Mouse (Mus musculus) ovary, adult 18-20 months (tissue): ENCODE results near the gene Rab1a.
A peak's percentile ranks its signal among the peaks of the same experiment; 100 is the strongest.
"Not testable (repeated sequence)": the region's sequence is repeated elsewhere in the genome, so short reads cannot be mapped to it uniquely, and the experiment has no call there.

Experiments used
- DNase-seq: peaks from one replicate; pipeline ENCODE4 v3.0.0; 2022; ENCODE audit warnings: low spot score, mixed read lengths

Rab1a gene

GRCm38 (mm10) chr11:20200713-20201575 is at the start of gene Rab1a:
Rab1a (plus strand) TSS chr11:20201432.
- DNase-seq, result peak; percentile 100

- no peak for DNase-seq
Measured at GRCm38 (mm10) chr11:20152107-20152901, 48.9 kb upstream of the Rab1a start.

- not testable (repeated sequence) for DNase-seq
Measured at GRCm38 (mm10) chr11:20153542-20153941, 47.7 kb upstream of the Rab1a start.

GRCm38 (mm10) chr11:20158879-20159278 is 42.4 kb upstream of the Rab1a start:
- no peak for DNase-seq

DNA sequence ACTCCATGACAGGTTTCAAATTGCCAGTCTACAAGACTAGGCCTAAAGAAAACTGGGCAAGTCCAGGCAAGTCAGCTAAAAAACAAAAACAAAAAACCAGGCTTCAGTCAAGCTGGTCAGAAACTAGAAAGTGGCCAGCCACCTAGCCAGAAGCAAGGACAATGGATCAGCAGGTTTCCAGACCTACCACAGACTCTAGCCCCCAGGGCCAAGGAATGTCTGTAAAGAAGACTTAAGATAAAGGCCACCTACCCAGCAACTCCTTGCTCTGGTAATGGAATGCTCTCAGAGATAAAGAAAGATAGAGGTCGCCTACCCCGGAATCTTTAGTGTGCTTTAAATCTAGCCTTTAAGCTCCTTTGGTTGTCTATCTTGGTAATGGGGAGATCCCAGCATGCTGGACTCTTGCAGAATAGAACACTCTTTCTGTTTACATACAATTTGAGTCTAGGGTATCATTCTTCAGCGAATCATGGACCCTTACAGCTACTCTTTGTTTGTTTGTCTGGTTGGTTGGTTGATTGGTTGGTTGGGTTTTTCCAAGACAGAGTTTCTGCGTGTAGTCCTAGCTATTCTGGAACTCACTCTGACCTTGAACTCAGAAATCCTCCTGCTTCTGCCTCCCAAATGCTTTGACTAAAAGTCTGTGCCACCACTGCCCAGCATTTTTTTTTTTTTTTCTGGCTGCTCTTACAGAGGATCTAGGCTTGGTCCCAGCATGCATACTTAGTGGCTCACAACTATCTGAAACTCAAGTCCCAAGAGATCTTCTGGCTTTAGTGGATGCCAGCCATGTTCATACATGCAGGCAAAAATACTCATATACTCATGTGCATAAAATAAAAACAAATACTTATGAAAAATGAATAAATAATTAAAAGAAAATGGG is 36.0 kb upstream of the Rab1a start:
- DNase-seq, result no peak

- DNase-seq, result no peak
Measured at GRCm38 (mm10) chr11:20165991-20166390, 35.2 kb upstream of the Rab1a start.

DNA sequence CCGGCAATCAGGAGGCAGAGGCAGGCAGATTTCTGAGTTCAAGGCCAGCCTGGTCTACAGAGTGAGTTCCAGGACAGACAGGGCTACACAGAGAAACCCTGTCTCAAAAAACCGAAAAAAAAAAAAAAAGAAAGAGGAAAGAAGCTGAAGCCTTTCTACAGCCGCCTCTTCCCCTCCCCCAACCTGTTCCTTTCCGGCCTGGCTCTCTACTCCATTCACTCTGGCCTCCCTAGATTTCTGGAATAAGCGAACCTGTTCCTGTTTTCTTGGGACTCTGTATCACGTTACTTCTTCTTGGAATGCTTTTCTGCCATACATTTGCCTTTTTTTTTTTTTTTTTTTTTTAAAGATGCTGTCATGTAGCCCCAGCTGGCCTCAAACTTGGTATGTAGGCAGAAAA is 34.8 kb upstream of the Rab1a start:
- DNase-seq, result not testable (repeated sequence)

GRCm38 (mm10) chr11:20168972-20169371 is 32.3 kb upstream of the Rab1a start:
- DNase-seq, result no peak

DNA sequence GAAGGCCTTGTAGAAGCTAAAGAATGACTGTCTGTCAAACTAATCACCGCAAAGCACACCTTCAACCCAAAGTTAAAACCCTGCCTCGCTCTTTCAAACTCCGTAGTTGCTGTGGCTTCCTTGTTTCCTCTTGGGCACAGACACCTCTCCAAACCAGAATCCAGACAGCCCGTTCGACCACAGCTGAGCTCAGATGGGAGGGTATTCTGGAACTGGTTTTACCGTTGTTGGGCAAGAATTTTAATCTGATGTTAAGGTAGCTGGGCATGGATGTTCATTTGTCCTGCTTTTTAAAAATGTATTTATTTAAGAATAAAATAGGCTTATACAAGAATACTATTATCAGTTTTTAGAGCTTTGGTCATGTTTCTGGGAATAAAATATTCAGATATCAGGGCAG is 14.0 kb upstream of the Rab1a start:
- DNase-seq, result no peak

GRCm38 (mm10) chr11:20193100-20193736 is 8.0 kb upstream of the Rab1a start:
- DNase-seq, result no peak

GRCm38 (mm10) chr11:20201661-20202101 is 449 bp downstream of the Rab1a start:
- peak; percentile 23 for DNase-seq

GRCm38 (mm10) chr11:20202299-20203011 is 1.2 kb downstream of the Rab1a start:
- DNase-seq, result no peak

GRCm38 (mm10) chr11:20204321-20204720 is 3.1 kb downstream of the Rab1a start:
- DNase-seq, result no peak

DNA sequence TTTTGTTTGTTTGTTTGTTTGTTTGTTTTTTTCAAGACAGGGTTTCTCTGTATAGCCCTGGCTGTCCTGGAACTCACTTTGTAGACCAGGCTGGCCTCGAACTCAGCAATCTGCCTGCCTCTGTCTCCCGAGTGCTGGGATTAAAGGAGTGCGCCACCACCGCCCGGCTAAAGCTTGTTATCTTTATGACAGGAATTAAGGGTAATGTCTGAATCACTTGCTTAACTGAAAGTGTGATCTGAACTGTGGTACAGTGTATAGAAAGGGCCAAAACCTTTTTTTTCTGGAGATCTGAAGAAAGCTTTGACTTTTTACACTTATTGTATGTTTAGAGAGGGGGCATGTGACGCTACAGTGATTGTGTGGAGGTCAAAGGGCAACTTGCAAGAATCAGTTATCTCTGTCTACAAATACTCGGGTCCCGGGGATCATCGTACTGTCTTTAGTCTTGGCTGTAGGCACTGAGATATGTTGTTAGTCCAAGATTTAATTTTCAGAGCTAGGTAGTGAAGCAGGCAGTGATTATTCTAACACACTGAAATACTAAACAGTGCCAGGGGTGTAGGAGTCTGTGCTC is 3.7 kb downstream of the Rab1a start:
- DNase-seq, result no peak

DNA sequence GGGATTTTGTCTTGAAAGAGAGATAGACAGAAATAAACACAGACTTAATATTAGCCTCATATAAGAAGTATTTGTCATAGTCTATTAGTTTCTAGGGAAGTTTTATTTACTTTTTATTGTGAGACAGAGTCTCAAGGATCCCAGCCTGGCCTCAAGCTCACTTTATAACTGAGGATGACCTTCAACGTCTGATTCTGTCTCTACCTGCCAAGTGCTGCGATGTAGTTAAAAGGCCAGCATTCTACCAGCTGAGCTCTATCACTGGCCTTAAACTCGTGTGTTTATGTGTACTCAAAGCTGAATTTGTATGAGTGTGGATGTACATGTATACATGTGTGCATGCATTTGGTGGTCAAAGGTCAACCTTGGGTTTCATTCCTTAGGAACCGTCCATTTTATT is 4.3 kb downstream of the Rab1a start:
- DNase-seq, result no peak

GRCm38 (mm10) chr11:20206626-20207223 is 5.5 kb downstream of the Rab1a start:
- DNase-seq, result no peak

DNA sequence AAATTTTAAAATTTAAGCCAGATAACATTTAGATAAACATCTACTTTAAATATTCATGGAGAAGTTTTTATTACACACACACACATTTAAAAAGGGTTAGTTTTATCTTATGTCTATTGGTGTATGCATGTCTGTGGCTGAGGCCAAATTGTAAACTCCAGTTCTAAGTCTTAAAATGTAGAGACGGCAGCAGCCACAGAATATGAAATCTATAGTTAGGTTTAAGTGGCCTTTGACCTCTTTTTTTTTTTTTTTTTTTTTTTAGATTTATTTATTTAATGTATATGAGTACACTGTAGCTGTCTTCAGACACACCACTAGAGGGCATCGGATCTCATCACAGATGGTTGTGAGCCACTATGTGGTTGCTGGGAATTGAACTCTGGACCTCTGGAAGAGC is 6.4 kb downstream of the Rab1a start:
- no peak for DNase-seq

- DNase-seq, result no peak
Measured at GRCm38 (mm10) chr11:20211838-20212237, 10.6 kb downstream of the Rab1a start.

GRCm38 (mm10) chr11:20214779-20215178 is 13.5 kb downstream of the Rab1a start:
- no peak for DNase-seq

- DNase-seq, result no peak
Measured at GRCm38 (mm10) chr11:20216415-20216814, 15.2 kb downstream of the Rab1a start.
